Mouse (Mus musculus) heart, embryonic 13.5 days (tissue): Measurements from ENCODE around the gene Ccsap. TPM values are rescaled to one million over a fixed set of nuclear protein-coding genes. Genes with fewer than 3 reads are reported as not detected.
A peak's percentile ranks its signal among the peaks of the same experiment; 100 is the strongest.

ENCODE experiments used
- ATAC-seq: fragments of 200-750 bp; cut with Nextera tagmentation; 2 replicates; pipeline ENCODE4 v1.8.0; 2017; ENCODE audit warnings: moderate TSS enrichment; ENCODE audit not compliant: insufficient number of reproducible peaks, low FRiP score, low TSS enrichment; ENCODE audit errors: extremely low read depth
- H3K27ac ChIP-seq: fragments of 300-500 bp; sonication (generic); replicated peaks from 2 replicates; pipeline ENCODE4 v1.5.1; 2015; ENCODE audit warnings: moderate library complexity, mild to moderate bottlenecking, inconsistent platforms
- H3K27me3 ChIP-seq: fragments of 300-500 bp; sonication (generic); replicated peaks from 2 replicates; pipeline ENCODE4 v1.6.1; 2015; ENCODE audit warnings: mild to moderate bottlenecking, inconsistent platforms
- H3K36me3 ChIP-seq: fragments of 300-500 bp; sonication (generic); 2 replicates; pipeline ENCODE4 v1.6.1; 2015; ENCODE audit warnings: mild to moderate bottlenecking, inconsistent platforms
- H3K4me1 ChIP-seq: fragments of 300-500 bp; sonication (generic); 2 replicates; pipeline ENCODE4 v1.6.1; 2015; ENCODE audit warnings: inconsistent platforms
- H3K4me2 ChIP-seq: fragments of 300-500 bp; sonication (generic); 2 replicates; pipeline ENCODE4 v1.6.1; 2015; ENCODE audit warnings: inconsistent platforms, mild to moderate bottlenecking, moderate library complexity
- H3K4me3 ChIP-seq: fragments of 300-500 bp; sonication (generic); 2 replicates; pipeline ENCODE4 v1.5.1; 2015; ENCODE audit warnings: moderate library complexity, mild to moderate bottlenecking, inconsistent platforms
- H3K9ac ChIP-seq: fragments of 300-500 bp; sonication (generic); 2 replicates; pipeline ENCODE4 v1.6.1; 2015; ENCODE audit warnings: inconsistent platforms, mild to moderate bottlenecking, moderate library complexity
- H3K9me3 ChIP-seq: fragments of 300-500 bp; sonication (generic); 2 replicates; pipeline ENCODE4 v1.6.1; 2016; ENCODE audit warnings: inconsistent platforms
- WGBS: fragments of 180-500 bp; shearing (Covaris S2); methylation state at CpG from one replicate; pipeline ENCODE4 v1.1.7; 2015; ENCODE audit warnings: mixed read lengths; 5-methylcytosine and 5-hydroxymethylcytosine counted together
- polyA plus RNA-seq: library from polyadenylated mRNA; unstranded; fragments of >200 nt; fragmentation: Nextera tagmentation; extraction: Ambion mirVana; gene quantifications from 2 replicates; pipeline ENCODE4 v1.2.1, GENCODE M21; 2015

Gene Ccsap
- polyA plus RNA-seq, 1 experiment from 2014 or later: 2.5 TPM

- Histone ChIP-seq H3K9me3 (no peaks in the 10 kb centered on the region), H3K4me1 (no peaks in the 10 kb centered on the region), H3K4me2 (no peak overlapping the region), H3K9ac (no peak overlapping the region), H3K27ac (no peak overlapping the region), H3K36me3 (peaks cover 64% of the 10 kb centered on the region), H3K27me3 (no peaks in the 10 kb centered on the region), H3K4me3 (no peak overlapping the region)
- no peak for ATAC-seq
- 50% methylated on average over 9 of the region's 9 CpGs for WGBS
These were observed 24.6 kb downstream of the Ccsap start for GRCm38 (mm10) chr8:123835451-123835850.

GRCm38 (mm10) chr8:123832757-123833156, 27.3 kb downstream of the Ccsap start:
- Histone ChIP-seq H3K9ac (no peak overlapping the region), H3K9me3 (no peaks in the 10 kb centered on the region), H3K27ac (no peak overlapping the region), H3K4me3 (no peak overlapping the region), H3K4me1 (no peaks in the 10 kb centered on the region), H3K4me2 (no peak overlapping the region), H3K27me3 (no peaks in the 10 kb centered on the region), H3K36me3 (peaks cover 89% of the 10 kb centered on the region)
- WGBS: 94% methylated on average over 4 of the region's 4 CpGs
- no peak for ATAC-seq

GRCm38 (mm10) chr8:123827523-123827922, 32.5 kb downstream of the Ccsap start:
- Histone ChIP-seq H3K9me3 (no peaks in the 10 kb centered on the region), H3K27me3 (no peaks in the 10 kb centered on the region), H3K4me3 (no peak overlapping the region), H3K4me2 (no peak overlapping the region), H3K27ac (no peak overlapping the region), H3K36me3 (peaks cover 94% of the 10 kb centered on the region), H3K9ac (no peak overlapping the region), H3K4me1 (no peaks in the 10 kb centered on the region)
- no peak for ATAC-seq
- WGBS: 84% methylated on average over 13 of the region's 13 CpGs

GRCm38 (mm10) chr8:123826758-123827157, 33.3 kb downstream of the Ccsap start:
- H3K4me2 ChIP-seq: no peak overlapping the region
- H3K27ac ChIP-seq: no peak overlapping the region
- no peak overlapping the region for H3K4me3 ChIP-seq
- no peak for ATAC-seq
- H3K27me3 ChIP-seq: no peaks in the 10 kb centered on the region
- 88% methylated on average over 7 of the region's 7 CpGs for WGBS
- H3K36me3 ChIP-seq: peaks cover 88% of the 10 kb centered on the region
- no peak overlapping the region for H3K9ac ChIP-seq
- H3K4me1 ChIP-seq: no peaks in the 10 kb centered on the region
- no peaks in the 10 kb centered on the region for H3K9me3 ChIP-seq

- Histone ChIP-seq H3K27ac (no peak overlapping the region), H3K4me3 (no peak overlapping the region), H3K4me1 (no peaks in the 10 kb centered on the region), H3K27me3 (no peaks in the 10 kb centered on the region), H3K4me2 (no peak overlapping the region), H3K36me3 (peaks cover 81% of the 10 kb centered on the region), H3K9me3 (no peaks in the 10 kb centered on the region), H3K9ac (no peak overlapping the region)
- no peak for ATAC-seq
- 53% methylated on average over 9 of the region's 9 CpGs for WGBS
These were observed 34.0 kb downstream of the Ccsap start for GRCm38 (mm10) chr8:123826001-123826400.

GRCm38 (mm10) chr8:123823532-123824123, 36.4 kb downstream of the Ccsap start:
- Histone ChIP-seq H3K4me3 (no peak overlapping the region), H3K27me3 (no peaks in the 10 kb centered on the region), H3K9me3 (no peaks in the 10 kb centered on the region), H3K36me3 (peaks cover 67% of the 10 kb centered on the region), H3K9ac (no peak overlapping the region), H3K4me1 (no peaks in the 10 kb centered on the region), H3K27ac (no peak overlapping the region), H3K4me2 (no peak overlapping the region)
- WGBS: 74% methylated on average over 18 of the region's 18 CpGs
- no peak for ATAC-seq

- H3K4me2 ChIP-seq: no peak overlapping the region
- H3K27ac ChIP-seq: no peak overlapping the region
- H3K4me1 ChIP-seq: no peaks in the 10 kb centered on the region
- H3K9ac ChIP-seq: no peak overlapping the region
- H3K36me3 ChIP-seq: peaks cover 62% of the 10 kb centered on the region
- H3K4me3 ChIP-seq: no peak overlapping the region
- WGBS: 93% methylated on average over 10 of the region's 10 CpGs
- H3K27me3 ChIP-seq: no peaks in the 10 kb centered on the region
- H3K9me3 ChIP-seq: no peaks in the 10 kb centered on the region
- no peak for ATAC-seq
These were observed 36.9 kb downstream of the Ccsap start for GRCm38 (mm10) chr8:123823111-123823510.

- 82% methylated on average over 6 of the region's 6 CpGs for WGBS
- H3K27ac ChIP-seq: no peak overlapping the region
- peaks cover 44% of the 10 kb centered on the region for H3K36me3 ChIP-seq
- no peak overlapping the region for H3K4me2 ChIP-seq
- H3K4me3 ChIP-seq: no peak overlapping the region
- ATAC-seq: no peak
- H3K27me3 ChIP-seq: no peaks in the 10 kb centered on the region
- no peaks in the 10 kb centered on the region for H3K9me3 ChIP-seq
- no peak overlapping the region for H3K9ac ChIP-seq
- peaks cover 8% of the 10 kb centered on the region for H3K4me1 ChIP-seq
These were observed 39.2 kb downstream of the Ccsap start for GRCm38 (mm10) chr8:123820780-123821179.

- peaks cover 14% of the 10 kb centered on the region for H3K4me1 ChIP-seq
- ATAC-seq: no peak
- no peaks in the 10 kb centered on the region for H3K9me3 ChIP-seq
- H3K36me3 ChIP-seq: peaks cover 35% of the 10 kb centered on the region
- no peak overlapping the region for H3K4me3 ChIP-seq
- H3K27me3 ChIP-seq: no peaks in the 10 kb centered on the region
- H3K9ac ChIP-seq: no peak overlapping the region
- 80% methylated on average over 19 of the region's 19 CpGs for WGBS
- no peak overlapping the region for H3K27ac ChIP-seq
- no peak overlapping the region for H3K4me2 ChIP-seq
These were observed 40.1 kb downstream of the Ccsap start for GRCm38 (mm10) chr8:123819683-123820610.

- WGBS: 84% methylated on average over 11 of the region's 11 CpGs
- no peaks in the 10 kb centered on the region for H3K9me3 ChIP-seq
- H3K4me1 ChIP-seq: peaks cover 27% of the 10 kb centered on the region
- H3K27me3 ChIP-seq: no peaks in the 10 kb centered on the region
- no peak for ATAC-seq
- H3K4me2 ChIP-seq: no peak overlapping the region
- no peak overlapping the region for H3K27ac ChIP-seq
- no peak overlapping the region for H3K4me3 ChIP-seq
- H3K9ac ChIP-seq: no peak overlapping the region
- H3K36me3 ChIP-seq: peaks cover 17% of the 10 kb centered on the region
These were observed 42.3 kb downstream of the Ccsap start for GRCm38 (mm10) chr8:123817747-123818146.

- Histone ChIP-seq H3K4me3 (no peak overlapping the region), H3K4me2 (no peak overlapping the region), H3K36me3 (peaks cover 15% of the 10 kb centered on the region), H3K9ac (0 out of 2 replicates have a peak overlapping the region, but pooled peaks have one; percentile 14), H3K4me1 (peaks cover 27% of the 10 kb centered on the region), H3K27me3 (no peaks in the 10 kb centered on the region), H3K27ac (no peak overlapping the region), H3K9me3 (no peaks in the 10 kb centered on the region)
- 64% methylated on average over 8 of the region's 8 CpGs for WGBS
- ATAC-seq: no peak
These were observed 43.1 kb downstream of the Ccsap start for GRCm38 (mm10) chr8:123816939-123817338.
